Mouse (Mus musculus) embryo, embryonic 11 days (tissue): Measurements from ENCODE around the gene Hmga1b.
"Not testable (repeated sequence)": the region's sequence is repeated elsewhere in the genome, so short reads cannot be mapped to it uniquely, and the experiment has no call there.

Source experiments
- DNase-seq: peaks from one replicate; pipeline ENCODE4 v3.0.0-alpha.2; 2015

Hmga1b gene

DNA sequence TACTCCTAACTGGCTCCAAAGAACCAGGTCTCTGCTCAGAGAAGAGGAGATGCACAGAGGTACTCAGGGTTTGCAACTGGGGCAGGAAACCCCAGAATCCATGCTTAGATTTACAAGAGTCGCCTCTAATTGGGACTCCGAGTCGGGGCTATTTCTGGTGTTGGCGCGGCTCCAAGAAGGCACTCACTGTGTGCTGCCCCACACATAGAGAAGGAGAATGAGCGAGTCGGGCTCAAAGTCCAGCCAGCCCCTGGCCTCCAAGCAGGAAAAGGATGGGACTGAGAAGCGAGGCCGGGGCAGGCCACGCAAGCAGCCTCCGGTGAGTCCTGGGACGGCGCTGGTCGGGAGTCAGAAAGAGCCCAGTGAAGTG is at the start of gene Hmga1b:
Gene Hmga1b, plus strand, starts transcription at position 123 of the 370 bp plus-strand sequence.
- not testable (repeated sequence) for DNase-seq

DNA sequence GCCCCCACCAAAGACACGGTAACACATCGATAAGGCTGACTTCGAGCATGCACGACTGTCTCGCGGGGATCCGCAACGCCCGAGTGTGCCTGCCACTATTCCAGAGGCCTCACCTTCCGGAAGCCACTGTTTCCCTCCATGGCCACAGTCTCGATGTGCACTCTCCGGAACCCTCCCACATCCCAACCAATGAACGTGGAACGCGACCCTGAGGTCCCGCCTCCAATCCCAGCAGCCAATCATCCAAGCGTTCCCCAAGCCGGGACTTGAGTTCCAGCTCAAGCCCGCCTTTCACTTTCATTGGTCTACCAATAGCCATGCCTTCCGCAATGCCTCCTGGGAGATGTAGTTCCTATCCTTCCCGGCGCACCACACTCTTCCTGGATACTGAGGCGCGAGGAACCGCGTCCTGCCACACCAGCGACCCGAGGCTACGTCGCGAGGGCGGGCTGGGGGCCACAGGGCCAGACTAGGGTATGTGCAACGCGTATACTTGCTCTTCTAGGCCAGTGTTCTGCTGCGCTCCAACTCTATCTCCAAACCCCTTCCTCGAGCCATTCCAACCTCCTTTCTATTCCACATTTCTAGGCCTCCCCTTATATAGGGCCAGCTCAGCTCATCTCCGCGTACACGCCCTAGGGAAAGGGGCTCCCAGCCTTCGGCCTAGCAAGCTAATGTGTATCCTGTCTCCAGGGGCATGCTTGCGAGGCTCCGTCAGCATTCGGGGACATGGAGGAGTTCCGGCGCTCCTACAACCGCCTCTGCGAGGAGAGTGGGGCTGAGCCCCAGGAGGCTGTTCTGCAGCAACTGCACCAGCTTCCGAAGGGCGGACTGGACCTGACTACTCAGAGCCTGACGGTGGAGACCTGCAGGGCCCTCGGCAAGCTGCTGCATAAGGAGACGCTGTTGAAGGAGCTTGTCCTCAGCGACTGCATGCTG is 48.7 kb upstream of the Hmga1b start, which contains the start of the genes Cenpx and Lrrc45:
Gene Cenpx, minus strand, starts transcription at position 159 of the 939 bp plus-strand sequence.
Gene Lrrc45, plus strand, starts transcription at position 346 of the 939 bp plus-strand sequence.
- peak; percentile 100 for DNase-seq

DNA sequence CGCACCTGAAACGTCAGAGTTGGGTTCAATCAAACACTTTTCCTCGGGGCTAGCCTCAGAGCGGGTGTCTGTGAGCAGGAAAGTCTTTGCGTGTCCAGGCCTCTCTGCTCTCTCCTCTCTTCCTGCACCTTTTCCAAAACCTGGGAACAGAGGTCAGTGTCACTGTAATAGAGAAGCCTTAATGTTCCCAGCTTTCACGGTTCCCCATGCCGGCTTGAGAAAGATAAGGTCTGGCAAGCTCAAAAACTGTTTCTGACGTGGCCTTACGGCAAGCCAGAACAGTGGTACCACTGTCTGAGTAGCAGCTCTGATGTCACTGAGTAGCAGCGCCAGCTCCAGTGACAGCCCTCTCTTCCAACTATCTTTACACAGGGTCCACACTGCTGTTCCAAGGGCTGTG is 48.0 kb upstream of the Hmga1b start:
- no peak for DNase-seq

DNA sequence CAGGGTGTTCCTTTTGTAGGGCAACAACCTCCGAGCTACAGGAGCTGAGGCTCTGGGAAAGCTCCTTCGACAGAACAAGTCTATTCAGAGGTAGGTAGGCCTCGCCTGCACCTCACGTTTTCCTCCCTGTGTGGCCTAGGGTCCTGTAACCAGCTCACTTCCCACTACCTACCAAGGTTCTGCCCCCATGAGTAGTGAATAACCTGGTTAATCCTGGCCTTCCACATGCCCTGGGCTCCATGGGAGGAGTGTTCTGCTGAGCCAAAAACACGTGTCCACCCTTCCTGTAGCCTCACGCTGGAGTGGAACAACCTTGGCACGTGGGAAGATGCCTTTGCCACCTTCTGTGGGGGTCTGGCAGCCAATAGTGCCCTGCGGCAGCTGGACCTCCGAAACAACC is 47.5 kb upstream of the Hmga1b start:
- no peak for DNase-seq

DNA sequence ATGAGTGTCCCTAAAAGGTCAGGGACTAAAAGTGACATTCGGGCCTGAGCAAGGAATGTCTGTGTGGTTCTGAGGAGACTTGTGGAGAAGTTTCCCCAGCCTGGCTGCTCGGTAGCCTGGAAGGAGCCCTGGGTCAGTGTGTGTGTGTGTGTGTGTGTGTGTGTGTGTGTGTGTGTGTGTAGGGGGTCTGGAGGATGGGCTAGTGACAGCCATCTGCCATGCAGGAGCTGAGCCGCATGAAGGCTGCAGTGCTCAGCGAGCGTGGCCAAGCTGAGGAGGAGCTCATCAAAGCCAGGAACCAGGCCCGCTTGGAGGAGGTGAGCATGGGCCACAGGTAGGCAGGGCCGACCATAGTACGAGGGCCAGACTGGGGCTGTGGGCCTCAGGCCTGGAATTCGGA is 43.4 kb upstream of the Hmga1b start:
- DNase-seq = no peak

DNA sequence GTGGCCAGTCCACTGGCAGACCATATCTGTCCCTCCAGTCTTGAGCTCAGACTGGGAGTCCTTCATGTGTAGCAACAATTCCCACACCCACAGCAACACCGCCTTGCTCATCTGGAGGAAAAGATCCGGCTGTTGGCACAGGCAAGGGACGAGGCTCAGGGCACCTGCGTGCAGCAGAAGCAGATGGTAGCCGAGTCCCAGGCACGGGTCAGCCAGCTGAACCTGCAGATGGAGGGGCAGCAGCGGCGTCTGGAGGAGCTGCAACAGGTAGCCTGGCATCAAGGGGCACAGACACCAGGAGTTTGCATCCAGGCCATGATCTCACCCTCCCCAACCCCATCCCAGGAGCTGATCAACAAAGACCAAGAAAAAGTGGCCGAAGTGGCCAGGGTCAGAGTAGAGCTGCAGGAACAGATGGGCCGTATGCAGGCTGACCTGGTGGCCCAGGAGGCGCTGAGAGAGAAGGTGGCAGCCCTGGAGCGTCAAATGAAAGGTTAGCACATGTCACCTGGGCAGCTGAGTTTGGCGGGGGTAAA is 42.7 kb upstream of the Hmga1b start:
- no peak for DNase-seq

DNA sequence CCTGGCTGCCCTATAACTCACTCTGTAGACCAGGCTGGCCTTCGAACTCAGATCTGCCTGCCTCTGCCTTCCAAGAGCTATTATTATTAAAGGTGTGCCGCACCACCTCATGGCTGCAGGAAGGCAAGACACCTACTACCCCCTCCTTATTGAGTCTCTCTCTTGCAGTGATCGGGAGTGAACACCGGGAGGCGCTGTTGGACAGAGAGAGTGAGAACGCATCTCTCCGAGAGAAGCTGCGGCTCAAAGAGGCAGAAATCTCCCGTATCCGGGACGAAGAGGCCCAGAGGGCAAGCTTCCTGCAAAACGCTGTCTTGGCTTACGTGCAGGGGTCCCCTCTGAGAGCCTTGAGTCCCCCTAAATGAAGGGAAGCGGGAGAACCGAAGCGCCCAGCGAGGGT is 42.1 kb upstream of the Hmga1b start:
- peak; percentile 92 for DNase-seq

DNA sequence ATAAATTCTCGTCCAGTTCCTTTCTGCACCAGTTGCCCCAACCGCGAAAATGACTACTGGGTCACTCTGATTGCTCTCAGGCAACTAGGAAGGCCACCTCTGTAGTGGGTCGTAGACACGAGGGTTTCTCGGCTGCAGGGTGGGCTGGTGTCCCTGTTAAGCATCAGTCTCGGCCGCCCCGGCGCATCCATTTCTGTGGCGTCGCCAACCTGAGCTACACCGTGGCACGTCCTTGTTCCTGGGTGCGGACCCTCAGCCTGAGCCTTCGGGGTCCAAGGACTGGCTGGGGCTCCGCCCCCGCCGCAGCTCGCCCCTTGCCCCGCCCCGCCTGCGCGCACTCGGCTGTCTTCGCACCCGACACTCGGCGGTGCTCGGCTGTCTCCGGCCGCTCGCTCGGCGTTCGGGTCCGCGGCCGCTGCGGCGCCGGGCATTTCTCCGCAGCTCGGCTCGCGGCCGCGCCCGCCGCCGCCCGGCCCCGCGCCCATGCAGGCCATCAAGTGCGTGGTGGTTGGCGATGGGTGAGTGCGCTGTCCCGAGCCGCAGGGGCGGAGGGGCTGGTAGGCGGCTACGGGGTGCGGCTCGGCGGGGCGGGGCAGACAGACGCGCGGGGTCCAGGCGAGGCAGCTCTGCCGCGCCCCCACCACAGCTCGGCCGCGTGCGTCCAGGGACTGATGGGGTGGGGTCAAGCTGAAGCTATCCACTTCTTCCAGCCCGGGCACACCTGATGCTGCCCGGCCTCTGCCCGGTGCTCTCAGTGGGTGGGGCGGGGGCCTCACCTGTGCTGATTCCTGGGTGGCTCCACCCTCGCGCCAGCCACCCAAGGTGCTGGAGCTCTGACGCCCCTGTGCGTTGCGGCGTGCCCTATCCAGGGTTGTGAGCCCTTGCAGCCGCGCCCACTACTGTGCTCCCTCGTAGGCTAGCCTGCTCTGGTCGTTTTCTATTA is 41.2 kb upstream of the Hmga1b start, which contains the start of gene Rac3:
Gene Rac3, plus strand, starts transcription at position 347 of the 943 bp plus-strand sequence.
- DNase-seq = peak; percentile 92

DNA sequence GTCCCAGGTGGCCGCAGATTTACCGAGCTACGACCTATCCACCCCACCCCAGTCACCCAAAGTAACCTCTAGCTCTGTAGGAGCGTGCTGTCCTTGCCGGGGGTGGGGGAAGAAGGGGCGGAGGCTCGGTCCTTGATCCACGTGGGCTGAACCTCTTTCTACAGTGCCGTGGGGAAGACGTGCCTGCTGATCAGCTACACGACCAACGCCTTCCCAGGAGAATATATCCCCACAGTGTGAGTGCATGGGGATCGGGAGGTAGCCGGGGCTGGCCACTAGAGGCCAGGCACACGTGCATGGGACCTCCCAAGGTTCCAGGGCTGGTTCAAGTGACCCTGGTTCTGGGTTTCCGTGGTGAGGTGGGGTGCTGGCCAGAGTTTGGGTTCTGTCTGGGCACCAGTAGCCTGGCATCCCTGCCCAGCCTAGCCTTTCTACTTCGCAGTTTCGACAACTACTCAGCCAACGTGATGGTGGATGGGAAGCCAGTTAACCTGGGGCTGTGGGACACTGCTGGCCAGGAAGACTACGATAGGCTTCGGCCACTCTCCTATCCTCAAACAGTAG is 40.4 kb upstream of the Hmga1b start:
- DNase-seq = no peak

DNA sequence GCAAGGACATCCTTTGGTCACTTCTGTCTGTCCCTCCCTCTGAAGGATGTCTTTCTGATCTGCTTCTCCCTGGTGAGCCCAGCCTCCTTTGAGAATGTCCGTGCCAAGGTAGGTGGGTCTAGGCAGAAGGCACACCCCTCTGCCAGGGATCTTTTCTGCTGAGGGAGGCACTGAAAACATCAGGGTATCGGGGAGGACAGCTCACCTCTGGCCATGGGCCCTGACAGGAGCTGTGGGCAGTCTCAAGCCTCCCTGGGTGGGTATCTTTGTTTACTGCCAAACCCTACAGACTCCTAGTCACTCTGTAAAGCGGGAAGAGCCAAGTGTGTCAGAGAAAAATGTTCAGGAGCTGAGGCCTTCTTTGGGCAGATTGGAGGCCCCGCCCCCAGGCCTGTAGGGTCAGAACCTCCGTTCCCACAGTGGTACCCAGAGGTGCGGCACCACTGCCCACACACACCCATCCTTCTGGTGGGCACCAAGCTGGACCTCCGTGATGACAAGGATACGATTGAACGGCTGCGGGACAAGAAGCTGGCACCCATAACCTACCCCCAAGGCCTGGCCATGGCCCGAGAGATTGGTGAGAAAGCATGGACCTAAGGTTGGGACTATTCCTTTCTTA is 39.7 kb upstream of the Hmga1b start:
- DNase-seq = no peak

DNA sequence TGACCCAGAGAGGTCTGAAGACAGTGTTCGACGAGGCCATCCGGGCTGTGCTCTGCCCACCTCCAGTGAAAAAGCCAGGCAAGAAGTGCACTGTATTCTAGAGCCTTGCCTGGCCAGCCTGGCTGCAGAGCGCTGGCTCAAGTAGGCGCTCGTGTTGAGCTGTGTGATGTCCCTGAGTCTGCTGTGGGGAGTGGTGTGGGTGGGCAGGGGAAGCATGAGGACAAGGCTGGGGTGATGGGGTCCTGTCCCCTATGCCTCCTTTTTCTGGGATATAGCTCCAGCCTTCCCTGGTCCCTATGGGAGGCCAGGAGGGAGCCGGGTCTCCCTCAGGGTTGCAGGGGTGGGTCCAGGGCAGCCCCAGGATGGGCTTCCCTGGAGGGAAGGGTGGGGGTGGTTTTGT is 39.1 kb upstream of the Hmga1b start:
- no peak for DNase-seq

DNA sequence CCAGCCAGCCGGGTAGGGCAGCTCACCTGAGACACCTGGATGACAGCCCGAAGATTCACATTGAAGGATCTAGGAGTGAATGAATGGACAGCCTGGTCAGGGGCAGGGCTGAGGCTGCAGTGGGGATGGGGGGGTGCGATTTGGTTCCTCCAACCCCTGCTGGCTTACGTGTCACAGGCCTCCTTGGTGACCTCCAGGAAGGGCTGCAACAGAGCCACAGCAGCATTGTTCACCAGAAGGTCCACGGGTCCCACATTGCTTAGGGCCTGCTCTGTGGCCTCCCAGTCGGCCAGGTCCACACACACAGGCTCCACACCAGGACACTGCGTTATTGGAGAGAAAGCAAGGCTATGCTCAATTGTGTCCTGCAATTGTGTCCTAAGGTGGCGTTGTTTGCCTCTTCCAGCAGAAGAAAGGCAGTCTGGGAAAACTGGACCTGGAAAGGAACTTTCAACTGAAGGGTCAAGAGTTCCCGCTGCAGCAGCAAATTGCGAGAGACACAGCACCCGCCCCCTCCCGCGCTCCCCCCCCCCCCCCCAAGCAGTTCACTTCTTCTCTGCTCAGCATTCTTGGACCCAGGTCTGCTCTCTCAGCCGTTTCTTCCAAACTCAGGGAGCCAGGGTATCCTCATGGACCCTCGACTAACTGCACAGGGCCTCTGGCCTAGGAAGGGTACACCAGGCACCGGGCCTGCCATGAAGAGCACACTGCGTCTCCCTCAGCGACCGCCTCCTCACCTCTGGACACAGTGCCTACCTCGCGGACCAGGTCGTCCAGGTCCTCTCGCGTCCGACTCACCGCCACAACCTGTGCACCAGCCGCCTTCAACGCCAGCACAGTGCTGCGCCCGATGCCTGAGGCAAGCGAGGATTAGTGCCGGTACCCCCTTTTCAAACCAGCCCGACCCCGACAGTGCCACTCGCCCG is 36.1 kb upstream of the Hmga1b start:
- no peak for DNase-seq

DNA sequence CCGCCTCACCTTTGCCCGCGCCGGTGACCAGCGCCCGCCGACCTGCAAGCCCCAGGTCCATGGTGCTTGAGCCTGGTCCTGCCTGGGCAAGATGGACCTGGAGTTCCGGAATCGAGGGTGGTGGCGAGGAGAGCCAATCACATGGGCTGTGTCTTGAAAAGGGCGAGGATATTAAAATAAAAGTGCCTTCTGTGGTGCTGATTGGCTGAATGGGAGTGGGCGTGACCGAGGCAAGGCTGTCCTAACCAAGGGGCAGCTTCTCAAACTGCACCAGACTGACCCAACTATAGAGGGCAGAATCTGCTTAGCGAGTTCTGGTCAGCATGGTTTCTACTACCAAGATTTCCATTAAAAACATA is 35.4 kb upstream of the Hmga1b start, which contains the start of gene Dcxr:
Gene Dcxr, minus strand, starts transcription at position 113 of the 359 bp plus-strand sequence.
- DNase-seq = peak; percentile 91

DNA sequence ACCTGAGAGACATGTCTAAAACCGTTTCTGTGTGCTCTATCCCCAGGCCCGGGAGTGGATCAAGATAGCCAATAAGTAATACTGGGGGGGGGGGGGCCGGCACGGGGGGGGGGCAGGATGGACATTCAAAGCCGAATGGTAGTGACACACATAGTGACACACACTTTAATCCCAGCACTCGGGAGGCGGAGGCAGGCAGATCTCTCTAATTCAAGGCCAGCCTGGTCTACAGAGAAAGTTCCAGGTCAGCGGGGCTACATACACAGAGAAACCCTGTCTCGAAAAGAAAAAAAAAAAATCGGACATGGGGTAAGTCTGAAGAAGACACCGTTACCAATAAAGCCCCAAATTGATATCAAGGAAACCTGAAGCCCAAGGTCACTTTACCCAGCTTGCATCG is 35.0 kb upstream of the Hmga1b start:
- DNase-seq = no peak

DNA sequence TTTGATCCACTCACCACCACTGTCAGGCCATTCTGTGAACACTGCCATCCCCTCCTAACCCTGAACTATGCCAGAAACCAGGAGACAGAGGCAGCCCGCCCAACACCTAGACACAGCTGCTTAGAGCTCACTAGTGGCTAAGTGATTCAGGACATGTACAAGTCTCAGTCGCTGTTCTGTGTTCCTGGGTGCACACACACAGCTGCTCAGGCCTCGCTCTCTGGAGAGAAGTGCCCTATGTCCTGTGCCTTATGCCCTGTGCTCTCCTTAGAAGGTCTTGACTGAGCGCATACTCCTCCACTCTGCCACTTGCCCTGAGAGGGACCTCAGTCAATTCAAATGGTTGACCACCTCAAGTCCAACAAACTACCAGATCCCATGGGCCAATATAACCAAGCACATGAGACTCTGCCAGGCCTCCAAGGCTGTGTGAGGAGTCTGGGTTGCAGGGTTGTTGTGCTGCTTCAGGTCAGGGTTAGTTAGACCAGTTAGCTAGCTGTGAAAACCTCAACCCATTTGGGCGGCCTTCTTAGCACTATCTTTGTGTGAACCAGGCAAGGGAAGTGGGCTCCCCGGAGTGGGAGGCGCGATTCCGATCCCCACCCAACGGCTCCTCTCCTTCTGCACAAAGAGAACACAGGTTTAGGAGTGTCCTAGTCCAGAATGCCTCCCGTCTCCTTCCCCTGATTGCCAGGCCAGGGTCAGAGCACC is 33.9 kb upstream of the Hmga1b start:
- DNase-seq = no peak

DNA sequence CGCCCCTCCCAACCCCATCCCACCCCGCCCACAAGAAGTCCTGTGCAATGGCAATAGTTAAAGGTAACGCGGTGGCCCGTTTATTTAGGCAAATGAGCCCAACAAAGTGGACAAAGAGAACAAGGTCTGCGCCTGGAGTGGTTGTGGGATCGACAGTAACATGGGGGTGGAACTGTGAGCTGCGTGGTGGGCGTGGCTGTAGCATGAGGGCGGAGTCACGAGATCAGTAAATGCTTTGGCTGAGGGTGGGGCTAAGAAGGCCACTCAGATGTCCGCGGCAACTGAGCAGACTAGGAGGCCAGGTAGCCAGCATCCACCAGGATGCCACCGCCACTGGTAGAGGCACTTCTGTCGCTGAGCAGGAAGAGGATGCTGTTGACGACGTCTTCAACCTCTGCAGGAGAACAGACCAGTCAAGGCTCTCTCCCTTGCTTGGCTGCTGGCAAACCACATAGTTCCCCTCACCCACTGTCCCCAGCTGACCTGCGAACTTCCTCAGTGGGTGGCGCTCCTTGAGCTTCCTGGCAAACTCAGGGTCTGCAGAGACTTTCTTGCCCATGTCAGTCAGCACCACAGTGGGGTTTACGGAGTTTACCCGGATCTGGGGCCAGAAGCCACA is 33.1 kb upstream of the Hmga1b start:
- peak; percentile 81 for DNase-seq

DNA sequence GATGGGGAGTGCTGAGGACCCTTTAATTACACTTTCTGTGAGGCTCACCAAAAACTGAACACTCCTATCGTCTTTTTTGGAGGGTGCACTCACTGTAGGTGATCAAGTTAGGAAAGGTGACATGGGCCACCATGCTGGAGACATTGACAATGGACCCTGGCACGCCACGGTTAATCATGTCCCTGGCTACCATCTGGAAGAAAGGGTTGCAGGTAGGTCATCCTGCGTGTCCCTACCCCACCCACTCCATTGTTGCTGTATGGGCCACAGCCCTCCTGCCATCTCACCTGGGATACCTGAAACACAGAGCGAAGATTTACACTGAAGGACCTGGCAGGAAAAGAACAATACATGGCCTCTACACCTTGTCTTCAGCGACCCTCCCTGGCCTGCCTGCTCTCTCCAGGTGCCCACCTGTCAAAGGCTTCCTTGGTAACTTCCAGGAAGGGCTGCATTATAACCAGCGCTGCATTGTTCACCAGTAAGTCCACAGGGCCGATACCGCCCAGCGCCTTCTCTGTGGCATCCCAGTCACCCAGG is 32.2 kb upstream of the Hmga1b start:
- DNase-seq = no peak

DNA sequence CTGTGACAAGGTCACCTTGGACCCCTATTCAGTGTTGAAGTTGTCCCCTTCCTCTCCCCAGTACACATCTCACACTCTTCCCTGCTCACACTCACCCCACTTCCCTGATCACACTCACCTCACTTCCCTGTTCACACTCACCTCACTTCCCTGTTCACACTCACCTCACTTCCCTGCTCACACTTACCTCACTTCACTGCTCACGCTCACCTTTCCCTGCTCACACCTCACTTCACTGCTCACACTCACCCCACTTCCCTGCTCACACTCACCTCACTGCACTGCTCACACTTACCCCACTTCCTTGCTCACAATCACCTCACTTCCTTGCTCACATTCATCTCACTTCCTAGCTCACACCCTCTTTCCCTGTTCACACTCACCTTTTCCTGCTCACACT is 31.2 kb upstream of the Hmga1b start:
- no peak for DNase-seq

DNA sequence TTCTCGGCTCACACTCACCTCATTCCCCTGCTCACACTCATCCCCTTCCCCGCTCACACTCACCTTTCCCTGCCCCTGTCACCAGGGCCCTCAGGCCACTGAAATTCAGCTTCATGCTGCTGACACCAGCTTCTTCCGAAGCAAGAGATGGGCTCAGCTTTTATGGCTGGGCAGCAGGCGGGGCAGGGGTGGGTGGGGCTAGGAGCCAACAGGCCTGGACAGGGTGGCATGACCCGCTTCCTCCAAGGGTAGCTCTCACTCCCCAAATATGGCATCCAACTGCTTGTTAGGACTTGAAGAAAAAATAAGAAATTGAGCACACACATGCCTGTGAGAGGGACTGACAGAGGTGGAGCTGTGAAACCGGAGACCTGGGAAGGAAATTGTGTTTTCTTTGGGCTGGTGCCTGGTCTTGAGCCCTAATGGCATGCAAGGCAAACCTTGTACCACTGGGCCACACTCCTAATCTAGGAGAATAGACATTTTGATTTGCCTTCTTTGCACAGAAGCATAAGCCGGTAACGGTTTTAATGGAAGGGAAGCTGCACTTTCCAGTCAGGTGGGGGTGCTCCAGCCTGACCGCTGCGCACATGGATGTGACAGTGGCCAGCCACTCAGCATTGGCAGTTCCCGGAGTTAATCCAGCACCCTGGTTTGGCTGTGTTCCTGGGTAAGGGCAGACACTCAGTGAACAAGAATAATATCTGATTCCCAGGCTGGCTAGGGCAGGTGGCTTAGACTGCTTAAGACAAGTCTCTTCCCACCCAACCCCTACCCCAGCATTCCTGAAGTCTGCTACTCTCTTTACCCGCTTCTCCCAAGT is 30.5 kb upstream of the Hmga1b start, which contains the start of gene Cbr2:
Gene Cbr2, minus strand, starts transcription at position 257 of the 823 bp plus-strand sequence.
- no peak for DNase-seq
